Mouse (Mus musculus) thymus, adult 18-20 months (tissue): Measurements from ENCODE around the gene Gclm.

ENCODE experiments used
- DNase-seq, 2 experiments: peaks; one replicate each; pipeline ENCODE4 v3.0.0; 2022; ENCODE audit warnings: mixed read lengths in 2 of 2

Gene Gclm

GRCm38 (mm10) chr3:122293223-122293953 lies 48.0 kb downstream of the Gclm start:
- peak; percentile 27 to 36 for DNase-seq

GRCm38 (mm10) chr3:122293954-122294850 lies 48.8 kb downstream of the Gclm start, which contains the start of gene Bcar3:
Bcar3 (plus strand) TSS chr3:122294136.
- peak; percentile 75 to 84 for DNase-seq

GRCm38 (mm10) chr3:122295511-122295910 lies 50.2 kb downstream of the Gclm start:
- DNase-seq: peak in 1 of 2 experiments; percentile 34

GRCm38 (mm10) chr3:122296979-122297378 lies 51.6 kb downstream of the Gclm start:
- DNase-seq: no peak

GRCm38 (mm10) chr3:122300983-122301919 lies 55.9 kb downstream of the Gclm start:
- peak in 1 of 2 experiments; percentile 32 for DNase-seq

- no peak for DNase-seq
Observed at GRCm38 (mm10) chr3:122304560-122304959, 59.2 kb downstream of the Gclm start.

- DNase-seq: no peak
Observed at GRCm38 (mm10) chr3:122307894-122308671, 62.7 kb downstream of the Gclm start.

- no peak for DNase-seq
Observed at GRCm38 (mm10) chr3:122308981-122309380, 63.6 kb downstream of the Gclm start.

- peak in 1 of 2 experiments; percentile 26 for DNase-seq
Observed at GRCm38 (mm10) chr3:122312078-122312477, 66.7 kb downstream of the Gclm start.

- no peak for DNase-seq
Observed at GRCm38 (mm10) chr3:122312936-122313629, 67.7 kb downstream of the Gclm start.

GRCm38 (mm10) chr3:122313936-122314335 lies 68.6 kb downstream of the Gclm start:
- no peak for DNase-seq

GRCm38 (mm10) chr3:122316621-122317020 lies 71.3 kb downstream of the Gclm start:
- DNase-seq: no peak

GRCm38 (mm10) chr3:122317339-122317738 lies 72.0 kb downstream of the Gclm start:
- DNase-seq: no peak
